Mouse (Mus musculus) MEL (cell line): ENCODE results near the gene Wdsub1. TPM values are rescaled to one million over a fixed set of nuclear protein-coding genes. Genes with fewer than 3 reads are reported as not detected.

Source experiments
- DNase-seq: peaks from one replicate; pipeline ENCODE4 v3.0.0; 2011; ENCODE audit warnings: low read depth, low spot score
- H3K27ac ChIP-seq: 2 replicates; pipeline ENCODE4 v1.5.1; 2012; ENCODE audit warnings: low read depth, mild to moderate bottlenecking, control low read depth, low read length, moderate library complexity; ENCODE audit not compliant: control insufficient read depth
- H3K27me3 ChIP-seq, 2 experiments: fragments of 150-350 bp in 1 of 2; sonication (generic) in 1 of 2; 2 replicates each; pipeline ENCODE4 v1.6.1; 2012; ENCODE audit warnings: low read length in 2 of 2, mild to moderate bottlenecking in 2 of 2, improper control_type of control experiment in 1 of 2, moderate library complexity in 1 of 2; ENCODE audit not compliant: insufficient read depth in 2 of 2, control insufficient read depth in 1 of 2
- H3K36me3 ChIP-seq, 2 experiments: 2 replicates each; pipeline ENCODE4 v1.6.1; 2012 to 2014; ENCODE audit warnings: low read length in 2 of 2, improper control_type of control experiment in 1 of 2, inconsistent platforms in 1 of 2, mild to moderate bottlenecking in 1 of 2; ENCODE audit not compliant: insufficient read depth in 2 of 2, control insufficient read depth in 1 of 2
- H3K4me1 ChIP-seq, 2 experiments: fragments of 150-350 bp in 1 of 2; sonication (generic) in 1 of 2; 2 replicates each; pipeline ENCODE4 v1.6.1; 2012; ENCODE audit warnings: low read length in 2 of 2, improper control_type of control experiment in 1 of 2, mild to moderate bottlenecking in 1 of 2; ENCODE audit not compliant: insufficient read depth in 2 of 2, control insufficient read depth in 1 of 2
- H3K4me3 ChIP-seq, 2 experiments: fragments of 150-350 bp in 1 of 2; sonication (generic) in 1 of 2; 2 replicates each; pipeline ENCODE4 v1.5.1; 2012; ENCODE audit warnings: low read depth in 2 of 2, low read length in 2 of 2, mild to moderate bottlenecking in 2 of 2, moderate library complexity in 2 of 2, control low read depth in 1 of 2, improper control_type of control experiment in 1 of 2; ENCODE audit not compliant: control insufficient read depth in 1 of 2, insufficient read depth in 1 of 2
- H3K79me2 ChIP-seq: 2 replicates; pipeline ENCODE4 v1.6.1; 2012; ENCODE audit warnings: mild to moderate bottlenecking, low read length, moderate library complexity; ENCODE audit not compliant: control insufficient read depth, poor library complexity, insufficient read depth
- H3K9ac ChIP-seq: 2 replicates; pipeline ENCODE4 v1.6.1; 2012; ENCODE audit warnings: low read depth, mild to moderate bottlenecking, control low read depth, low read length, moderate library complexity; ENCODE audit not compliant: control insufficient read depth, poor library complexity, severe bottlenecking
- H3K9me3 ChIP-seq: fragments of 150-350 bp; sonication (generic); replicated peaks from 2 replicates; pipeline ENCODE4 v1.6.1; 2012; ENCODE audit warnings: mild to moderate bottlenecking, low read length, improper control_type of control experiment, moderate library complexity; ENCODE audit not compliant: insufficient read depth
- BHLHE40 ChIP-seq: IDR thresholded peaks from 2 replicates; pipeline ENCODE4 v1.6.1; 2012; ENCODE audit warnings: low read depth, mild to moderate bottlenecking, inconsistent platforms, low read length, improper control_type of control experiment, borderline replicate concordance
- CHD2 ChIP-seq: IDR thresholded peaks from 2 replicates; pipeline ENCODE4 v1.6.1; 2011; ENCODE audit warnings: low read length, improper control_type of control experiment
- CTCF ChIP-seq, 3 experiments: IDR thresholded peaks in 2 of 3; conservative IDR thresholded peaks in 1 of 3; 2 replicates each; pipeline ENCODE4 v1.5.1; 2011 to 2012; ENCODE audit warnings: low read length in 3 of 3, low read depth in 2 of 3, mild to moderate bottlenecking in 2 of 3, improper control_type of control experiment in 1 of 3, inconsistent platforms in 1 of 3, mixed read lengths in 1 of 3, moderate library complexity in 1 of 3; ENCODE audit not compliant: control insufficient read depth in 1 of 3, insufficient read depth in 1 of 3, poor library complexity in 1 of 3, severe bottlenecking in 1 of 3
- ELF1 ChIP-seq: IDR thresholded peaks from 2 replicates; pipeline ENCODE4 v1.6.1; 2014; ENCODE audit warnings: low read depth, mild to moderate bottlenecking, inconsistent platforms, low read length, improper control_type of control experiment, moderate library complexity
- ETS1 ChIP-seq: IDR thresholded peaks from 2 replicates; pipeline ENCODE4 v1.6.1; 2012; ENCODE audit warnings: low read depth, mild to moderate bottlenecking, inconsistent platforms, low read length, improper control_type of control experiment, moderate library complexity
- GATA1 ChIP-seq: IDR thresholded peaks from 2 replicates; pipeline ENCODE4 v1.6.1; 2011; ENCODE audit warnings: low read depth, low read length, improper control_type of control experiment
- HCFC1 ChIP-seq: IDR thresholded peaks from 2 replicates; pipeline ENCODE4 v1.6.1; 2012; ENCODE audit warnings: low read depth, mild to moderate bottlenecking, inconsistent platforms, low read length, improper control_type of control experiment, moderate library complexity
- JUND ChIP-seq: IDR thresholded peaks from 2 replicates; pipeline ENCODE4 v1.6.1; 2011; ENCODE audit warnings: low read depth, mild to moderate bottlenecking, improper control_type of control experiment, low read length
- KAT2A ChIP-seq: conservative IDR thresholded peaks from 2 replicates; pipeline ENCODE4 v1.6.1; 2012; ENCODE audit warnings: low read depth, low read length, improper control_type of control experiment, inconsistent platforms
- MAFK ChIP-seq: IDR thresholded peaks from 2 replicates; pipeline ENCODE4 v1.6.1; 2011; ENCODE audit warnings: low read depth, mild to moderate bottlenecking, low read length, improper control_type of control experiment, borderline replicate concordance
- MAZ ChIP-seq: IDR thresholded peaks from 2 replicates; pipeline ENCODE4 v1.6.1; 2012; ENCODE audit warnings: low read depth, mild to moderate bottlenecking, inconsistent platforms, low read length, improper control_type of control experiment
- MXI1 ChIP-seq: IDR thresholded peaks from 2 replicates; pipeline ENCODE4 v1.6.1; 2011; ENCODE audit warnings: mild to moderate bottlenecking, low read depth, low read length, improper control_type of control experiment
- MYB ChIP-seq: IDR thresholded peaks from 2 replicates; pipeline ENCODE4 v1.6.1; 2011; ENCODE audit warnings: mild to moderate bottlenecking, low read depth, low read length, improper control_type of control experiment
- MYC ChIP-seq: IDR thresholded peaks from 2 replicates; pipeline ENCODE4 v1.6.1; 2011; ENCODE audit warnings: low read depth, mild to moderate bottlenecking, low read length, improper control_type of control experiment, moderate library complexity
- NRF1 ChIP-seq: IDR thresholded peaks from 2 replicates; pipeline ENCODE4 v1.6.1; 2014; ENCODE audit warnings: low read depth, mild to moderate bottlenecking, inconsistent platforms, low read length, improper control_type of control experiment, moderate library complexity; ENCODE audit not compliant: poor library complexity, insufficient read depth, severe bottlenecking
- POLR2AphosphoS5 ChIP-seq: IDR thresholded peaks from 2 replicates; pipeline ENCODE4 v1.6.1; 2012; ENCODE audit warnings: low read depth, borderline replicate concordance, mild to moderate bottlenecking, inconsistent platforms, low read length, moderate library complexity, mixed read lengths
- RAD21 ChIP-seq: IDR thresholded peaks from 2 replicates; pipeline ENCODE4 v1.6.1; 2011; ENCODE audit warnings: mild to moderate bottlenecking, low read depth, low read length, improper control_type of control experiment
- SMC3 ChIP-seq: IDR thresholded peaks from 2 replicates; pipeline ENCODE4 v1.6.1; 2011; ENCODE audit warnings: low read depth, low read length, improper control_type of control experiment
- TBP ChIP-seq: IDR thresholded peaks from 2 replicates; pipeline ENCODE4 v1.8.0; 2011; ENCODE audit warnings: low read depth, low read length, improper control_type of control experiment
- TCF12 ChIP-seq: IDR thresholded peaks from 2 replicates; pipeline ENCODE4 v1.6.1; 2014; ENCODE audit warnings: low read depth, mild to moderate bottlenecking, inconsistent platforms, low read length, improper control_type of control experiment, moderate library complexity
- UBTF ChIP-seq: IDR thresholded peaks from 2 replicates; pipeline ENCODE4 v1.6.1; 2012; ENCODE audit warnings: low read depth, mild to moderate bottlenecking, inconsistent platforms, low read length, improper control_type of control experiment, moderate library complexity, borderline replicate concordance; ENCODE audit not compliant: insufficient read depth
- USF1 ChIP-seq: IDR thresholded peaks from 2 replicates; pipeline ENCODE4 v1.6.1; 2014; ENCODE audit warnings: low read depth, mild to moderate bottlenecking, inconsistent platforms, low read length, improper control_type of control experiment, moderate library complexity
- ZC3H11A ChIP-seq: IDR thresholded peaks from 2 replicates; pipeline ENCODE4 v1.6.1; 2012; ENCODE audit warnings: low read depth, mild to moderate bottlenecking, inconsistent platforms, low read length, improper control_type of control experiment
- ZKSCAN1 ChIP-seq: IDR thresholded peaks from 2 replicates; pipeline ENCODE4 v1.6.1; 2012; ENCODE audit warnings: low read depth, mild to moderate bottlenecking, inconsistent platforms, low read length, improper control_type of control experiment, moderate library complexity
- ZMIZ1 ChIP-seq: IDR thresholded peaks from 2 replicates; pipeline ENCODE4 v1.6.1; 2012; ENCODE audit warnings: low read depth, mild to moderate bottlenecking, inconsistent platforms, low read length, improper control_type of control experiment, moderate library complexity
- ZNF384 ChIP-seq: IDR thresholded peaks from 2 replicates; pipeline ENCODE4 v1.6.1; 2012; ENCODE audit warnings: low read depth, mild to moderate bottlenecking, inconsistent platforms, low read length, improper control_type of control experiment
- polyA plus RNA-seq, 2 experiments: library from polyadenylated mRNA; stranded (reverse) in 1 of 2; unstranded in 1 of 2; fragments of >175 nt in 1 of 2; fragments of >200 nt in 1 of 2; gene quantifications; 2 replicates each; pipeline versions ENCODE4 v1.2.1 to v1.2.4; 2012; ENCODE audit warnings: low replicate concordance in 2 of 2, low read depth in 1 of 2; ENCODE audit not compliant: insufficient read length in 2 of 2, insufficient read depth in 1 of 2, missing spikeins in 1 of 2
- total RNA-seq: library from RNA; depleted of rRNA; stranded (reverse); fragments of 300-350 nt; gene quantifications from 2 replicates; pipeline ENCODE4 v1.2.3, GENCODE M21; 2012

Gene Wdsub1
- total and polyA plus RNA-seq, 3 experiments: 16.5 to 19.5 TPM; not detected in 1

GRCm38 (mm10) chr2:59830940-59831339 lies 51.5 kb downstream of the Wdsub1 start:
- Histone ChIP-seq H3K27me3 (no peaks in the 10 kb centered on the region), H3K9ac (no peak overlapping the region), H3K4me1 (no peaks in the 10 kb centered on the region), H3K27ac (no peak overlapping the region), H3K36me3 (no peaks in the 10 kb centered on the region), H3K79me2 (no peaks in the 10 kb centered on the region), H3K4me3 (no peak overlapping the region), H3K9me3 (no peaks in the 10 kb centered on the region)
- no peak for DNase-seq
- no peak for TF ChIP-seq ZMIZ1
- TF ChIP-seq MAFK: no peak
- TF ChIP-seq UBTF: no peak
- TF ChIP-seq MXI1: no peak
- no peak for TF ChIP-seq JUND
- TF ChIP-seq ELF1: no peak
- no peak for TF ChIP-seq ZKSCAN1
- no peak for TF ChIP-seq ZC3H11A
- TF ChIP-seq TCF12: no peak
- no peak for TF ChIP-seq MAZ
- no peak for TF ChIP-seq KAT2A
- no peak for TF ChIP-seq MYC
- TF ChIP-seq MYB: no peak
- TF ChIP-seq TBP: no peak
- TF ChIP-seq BHLHE40: no peak
- no peak for TF ChIP-seq GATA1

- DNase-seq: no peak
- no peaks in the 10 kb centered on the region for H3K4me1 ChIP-seq
- TF ChIP-seq NRF1 (no peak), HCFC1 (no peak), ZNF384 (no peak), RAD21 (peak; percentile 3; the same call in 1 of the 2 replicates), JUND (no peak), ETS1 (no peak), USF1 (no peak), CTCF (IDR thresholded peaks at IDR 0.05 in 2 of 3, conservative IDR thresholded peaks at IDR 0.05 in 1 of 3; ENCODE audit: control insufficient read depth in 1 of 3, insufficient read depth in 1 of 3, low read depth in 2 of 3, low read length in 3 of 3, poor library complexity in 1 of 3, severe bottlenecking in 1 of 3) (no peak; a peak in 1 of 6 replicates), SMC3 (peak; percentile 11; the same call in 1 of the 2 replicates), CHD2 (no peak), UBTF (no peak), POLR2AphosphoS5 (no peak)
- H3K27me3 ChIP-seq: no peaks in the 10 kb centered on the region
- no peaks in the 10 kb centered on the region for H3K36me3 ChIP-seq
- no peaks in the 10 kb centered on the region for H3K79me2 ChIP-seq
- no peaks in the 10 kb centered on the region for H3K9me3 ChIP-seq
- H3K4me3 ChIP-seq: no peak overlapping the region
- no peak overlapping the region for H3K27ac ChIP-seq
- no peak overlapping the region for H3K9ac ChIP-seq
These were observed 52.2 kb downstream of the Wdsub1 start for GRCm38 (mm10) chr2:59830151-59830550.
